Mouse (Mus musculus) mouse embryonic stem cell (cell line): ENCODE measurements at regions not wholly inside any gene's neighbourhood (a gene's known extent, or its start where the extent isn't known, plus 50 kb on each side); places are given as distances from the start of the nearest gene placed in this dataset.

ENCODE experiments used
- in situ Hi-C, 2 experiments: fragments of 300-500 bp; cut with MboI; formaldehyde crosslinking; loops; 1 replicate in 1 of 2; 3 replicates in 1 of 2; pipeline ENCODE4 v1.14.3; 2019 to 2020; ENCODE audit warnings: low sequenced_read_pairs in 2 of 2, low pct_unique_long_range_greater_than_20kb in 1 of 2, mixed read lengths in 1 of 2; ENCODE audit not compliant: unreplicated experiment in 1 of 2

GRCm38 (mm10) chr10:72532431-72532830, 122.2 kb upstream of the Zwint start:
- in situ Hi-C loops = no loop called here

DNA sequence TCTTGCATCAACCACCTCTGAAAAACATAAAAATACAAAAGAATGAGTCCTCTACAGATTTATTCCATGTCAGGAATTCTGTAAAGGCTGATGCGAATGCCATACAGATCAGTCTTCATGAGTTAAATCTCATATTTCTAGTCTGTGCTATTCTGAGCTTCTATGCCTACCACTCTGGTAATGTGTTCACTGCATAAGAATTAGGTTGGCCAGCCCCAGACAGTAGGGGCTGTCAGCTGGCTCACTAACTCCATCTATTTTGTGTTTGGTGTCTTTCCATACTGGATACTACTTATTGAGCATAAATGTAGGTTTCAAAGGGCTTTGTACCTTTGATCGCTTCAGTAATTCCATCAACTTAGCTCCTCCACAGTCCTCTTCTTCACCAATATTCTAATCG, 121.2 kb upstream of the Zwint start:
- in situ Hi-C loops = no loop called here

GRCm38 (mm10) chr10:72533859-72534258, 120.8 kb upstream of the Zwint start:
- in situ Hi-C loops = no loop called here

DNA sequence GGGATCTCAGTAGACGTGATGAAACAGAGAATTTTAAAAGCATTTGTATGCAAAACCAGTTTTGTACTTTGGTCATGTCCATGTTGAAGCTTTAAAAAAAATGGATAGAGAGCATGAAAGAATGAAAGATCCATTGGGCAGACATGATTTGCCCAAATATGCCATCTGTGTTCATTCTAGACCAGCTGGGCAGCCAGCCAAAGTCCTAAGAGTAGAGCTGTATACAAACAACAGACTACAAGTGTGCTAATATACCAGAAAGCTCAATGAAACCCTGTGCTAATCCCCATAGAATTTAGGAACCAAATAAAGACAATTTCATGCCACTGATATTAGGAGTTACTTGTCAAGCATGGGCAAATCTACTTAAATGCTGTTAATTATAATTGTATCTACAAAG, 105.1 kb upstream of the Zwint start:
- in situ Hi-C loops = no loop called here

DNA sequence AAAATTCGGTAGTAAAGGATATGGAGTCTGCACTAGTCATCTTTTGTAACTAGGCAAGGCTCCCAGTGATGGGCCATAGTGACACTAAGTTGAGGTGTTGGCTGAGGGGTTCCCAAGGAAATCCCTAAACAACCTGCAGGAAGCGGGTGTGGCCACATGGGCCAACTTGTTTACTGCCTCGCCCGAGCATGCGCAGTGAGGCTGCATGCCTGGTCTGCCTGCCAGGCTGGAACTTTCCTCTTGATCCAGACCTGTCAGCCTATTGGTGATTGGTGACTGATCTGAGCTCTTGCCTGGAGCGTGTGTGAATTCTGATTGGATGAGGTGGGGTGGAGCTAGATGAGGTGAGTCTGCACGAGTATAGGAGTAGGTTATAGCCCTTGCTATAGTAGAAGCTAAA, 103.1 kb upstream of the Zwint start:
- in situ Hi-C loops = no loop called here

DNA sequence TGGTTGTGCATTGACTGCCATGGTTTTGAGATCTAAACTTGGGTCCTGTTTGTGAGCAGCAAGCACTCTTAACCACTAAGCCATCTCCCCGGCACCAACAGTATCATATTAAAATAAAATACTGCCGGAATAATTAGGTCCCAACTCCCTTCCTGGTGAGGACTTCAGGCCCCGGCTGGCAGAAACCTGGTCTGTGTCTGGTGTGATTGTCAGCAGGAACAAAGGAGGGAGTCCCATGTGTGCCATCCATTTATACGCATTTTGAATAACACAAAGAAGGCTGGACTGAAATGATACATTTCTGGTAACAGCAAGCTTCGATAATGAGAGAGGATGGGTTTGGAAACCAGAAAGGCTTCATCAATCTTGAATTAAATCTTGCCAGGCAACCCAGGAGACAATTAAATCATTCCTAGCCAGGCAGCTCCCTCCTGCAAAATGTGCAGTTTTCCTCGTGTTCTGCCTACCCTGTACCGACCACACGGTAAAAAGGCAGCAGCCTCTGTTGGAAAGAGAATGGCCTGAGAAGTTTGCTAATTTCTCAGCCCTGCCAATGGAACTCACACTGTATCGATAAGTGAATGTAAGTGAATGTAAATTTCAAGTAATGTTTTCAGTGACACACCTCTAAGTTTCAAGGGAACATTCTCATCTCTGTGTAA, 80.5 kb upstream of the Zwint start:
- in situ Hi-C loops = no loop called here

DNA sequence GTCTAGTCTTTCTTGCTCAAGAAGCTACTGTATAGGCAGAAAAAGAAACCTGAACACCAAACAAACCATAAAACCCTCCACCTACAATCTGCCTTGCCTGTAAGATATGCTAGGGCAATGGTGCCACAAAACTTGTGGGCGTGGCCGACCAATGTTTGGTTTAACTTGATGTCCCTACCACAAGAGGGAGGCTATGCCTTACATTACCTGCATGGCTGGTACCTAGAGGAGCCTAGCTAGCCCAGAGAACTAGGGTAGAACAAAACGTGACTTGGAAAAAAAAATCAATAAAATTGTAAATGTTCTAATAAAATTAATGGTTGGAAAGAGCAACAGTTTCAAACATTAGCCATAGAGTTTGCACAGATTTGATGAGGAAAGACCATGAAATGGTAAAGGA, 76.9 kb upstream of the Zwint start:
- in situ Hi-C loops = no loop called here

- in situ Hi-C loops = no loop called here
These were observed 76.1 kb upstream of the Zwint start for GRCm38 (mm10) chr10:72578501-72578900.

DNA sequence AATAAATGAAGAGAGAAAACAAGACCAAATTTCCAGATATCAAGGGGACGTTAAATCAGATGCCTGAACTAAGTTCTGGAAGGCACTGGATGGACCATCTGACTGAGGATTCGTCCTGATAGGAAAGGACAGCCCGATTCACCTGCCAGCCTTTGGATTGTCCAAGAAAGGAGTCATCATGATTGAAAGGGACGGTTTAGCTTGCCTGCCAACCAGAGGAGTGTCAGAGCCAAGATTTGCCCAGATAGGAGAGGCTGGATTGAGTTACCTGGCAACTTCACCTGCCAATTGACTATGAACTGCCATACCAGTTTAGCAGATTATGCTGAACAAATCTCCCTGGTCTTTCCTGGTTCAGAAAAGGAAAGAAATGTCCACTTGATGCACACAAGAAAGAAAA, 73.3 kb upstream of the Zwint start:
- in situ Hi-C loops = no loop called here

- in situ Hi-C loops = no loop called here
These were observed 66.1 kb upstream of the Zwint start for GRCm38 (mm10) chr10:72588561-72588960.

DNA sequence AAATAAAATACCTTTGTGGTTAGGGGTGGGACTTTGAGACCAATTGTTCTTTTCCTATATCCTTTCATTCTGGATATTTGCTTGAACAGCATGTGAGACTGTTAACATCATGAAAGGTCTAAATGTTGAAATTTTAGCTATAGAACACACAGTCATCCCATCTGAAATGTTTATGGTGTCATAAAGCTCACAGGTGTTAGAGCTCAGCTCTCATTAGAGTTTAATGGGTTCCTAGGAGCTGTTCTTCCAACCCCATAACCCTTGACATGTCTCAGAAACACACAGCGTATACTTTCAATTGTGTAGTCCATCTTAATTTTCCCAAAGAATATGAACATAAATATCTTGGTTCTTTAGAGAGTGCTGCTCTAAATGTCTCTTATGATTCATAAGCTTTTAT, 61.6 kb upstream of the Zwint start:
- in situ Hi-C loops = no loop called here
